Mouse (Mus musculus): ENCODE data around the gene Fstl4. TPM values are rescaled to one million over a fixed set of nuclear protein-coding genes. Genes with fewer than 3 reads are reported as not detected.

Gene Fstl4
- polyA plus RNA-seq, 1 experiment from 2014 or later: 15.9 TPM

DNA sequence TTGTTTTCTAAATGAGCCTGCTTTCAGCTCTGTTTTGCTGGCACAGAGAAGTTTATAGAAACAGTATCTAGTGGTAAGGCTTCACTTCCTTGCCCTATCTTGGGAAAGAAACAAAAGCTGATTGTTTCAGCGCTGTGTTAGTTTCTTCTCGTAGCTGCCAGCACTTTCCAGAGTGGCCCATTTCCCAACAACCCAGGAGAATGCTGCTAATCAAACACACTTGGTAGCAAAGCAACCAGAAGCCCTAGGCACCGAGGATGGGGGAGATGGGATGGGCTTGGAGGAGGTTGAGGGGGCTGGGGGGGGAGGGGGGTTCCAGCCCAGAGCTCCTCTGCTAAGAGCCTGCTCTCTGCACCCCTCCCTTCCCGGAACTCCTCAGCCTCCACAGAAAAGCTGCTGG, 233.0 kb downstream of the Fstl4 start:
- Histone ChIP-seq H3K9ac (replicated peaks) (no peak overlapping the region), H3K4me2 (no peak overlapping the region), H3K27ac (replicated peaks) (no peak overlapping the region), H3K27me3 (replicated peaks) (no peaks in the 10 kb centered on the region), H3K9me3 (replicated peaks) (no peaks in the 10 kb centered on the region), H3K4me1 (peaks cover 13% of the 10 kb centered on the region), H3K36me3 (no peaks in the 10 kb centered on the region), H3K4me3 (replicated peaks) (no peak overlapping the region)
- 37% methylated on average over 4 of the region's 4 CpGs for WGBS
- no peak for ATAC-seq (ENCODE audit: low FRiP score)

DNA sequence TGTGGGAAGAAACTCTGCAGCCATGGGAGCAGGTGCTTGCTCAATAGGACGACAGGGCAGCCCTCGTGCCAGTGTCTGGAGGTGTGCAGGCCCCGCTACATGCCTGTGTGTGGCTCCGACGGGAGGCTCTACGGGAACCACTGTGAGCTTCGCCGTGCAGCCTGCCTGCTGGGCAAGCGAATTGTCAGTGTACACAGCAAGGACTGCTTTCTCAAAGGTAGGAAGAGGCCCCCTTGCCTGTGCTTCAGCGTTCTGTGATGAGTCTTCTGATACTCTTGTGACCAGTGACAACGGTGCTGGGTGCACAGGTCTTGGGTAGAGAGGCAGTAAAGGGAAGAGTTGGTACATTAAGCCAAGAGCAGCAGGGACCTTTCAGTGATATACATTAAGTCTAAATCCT, 235.8 kb downstream of the Fstl4 start:
- Histone ChIP-seq H3K36me3 (no peaks in the 10 kb centered on the region), H3K4me1 (peaks cover 13% of the 10 kb centered on the region), H3K27ac (replicated peaks) (no peak overlapping the region), H3K4me2 (no peak overlapping the region), H3K27me3 (replicated peaks) (no peaks in the 10 kb centered on the region), H3K4me3 (replicated peaks) (no peak overlapping the region), H3K9ac (replicated peaks) (no peak overlapping the region), H3K9me3 (replicated peaks) (no peaks in the 10 kb centered on the region)
- 84% methylated on average over 11 of the region's 11 CpGs for WGBS
- ATAC-seq (ENCODE audit: low FRiP score): no peak

DNA sequence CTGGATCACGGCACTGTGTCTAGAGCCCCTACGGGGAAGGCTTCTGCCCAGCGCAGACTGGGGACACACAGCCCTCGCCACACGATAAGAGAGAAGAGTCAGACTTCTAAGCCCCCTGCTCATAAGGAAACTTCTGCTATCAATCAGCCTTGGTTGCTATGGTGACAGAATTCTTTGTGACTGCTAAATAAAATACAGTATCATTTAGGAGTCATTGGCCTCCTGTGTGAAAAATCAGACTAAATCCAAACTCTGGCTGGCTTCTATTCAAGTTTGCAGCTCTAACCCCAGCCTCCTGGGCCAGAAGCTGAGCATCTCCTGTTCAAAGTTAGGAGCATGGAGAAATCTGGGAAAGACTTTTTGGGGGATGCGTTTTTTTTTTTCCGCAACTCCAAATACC, 238.9 kb downstream of the Fstl4 start:
- Histone ChIP-seq H3K27ac (replicated peaks) (no peak overlapping the region), H3K4me2 (no peak overlapping the region), H3K4me3 (replicated peaks) (no peak overlapping the region), H3K27me3 (replicated peaks) (no peaks in the 10 kb centered on the region), H3K4me1 (no peaks in the 10 kb centered on the region), H3K36me3 (no peaks in the 10 kb centered on the region), H3K9ac (replicated peaks) (no peak overlapping the region), H3K9me3 (replicated peaks) (no peaks in the 10 kb centered on the region)
- WGBS: 80% methylated on average over 7 of the region's 7 CpGs
- no peak for ATAC-seq (ENCODE audit: low FRiP score)

DNA sequence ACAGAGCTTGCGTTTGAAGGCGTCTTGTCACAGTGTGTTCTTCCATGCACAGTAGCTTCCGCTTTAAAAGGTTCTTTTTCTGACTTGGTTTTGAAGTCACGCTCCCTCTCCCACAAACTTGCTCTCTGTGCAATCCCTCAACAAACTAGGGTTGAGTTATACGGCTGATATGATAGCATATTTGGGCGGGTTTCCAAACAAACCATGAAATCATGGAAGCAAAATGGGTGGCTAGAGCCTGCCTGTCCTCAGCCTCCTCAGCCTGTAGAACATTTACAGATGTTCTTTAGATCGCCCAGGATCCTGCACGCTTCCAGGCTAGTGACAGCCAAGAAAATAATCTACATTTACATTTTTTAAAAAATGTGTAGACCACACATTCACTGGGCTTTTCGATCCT, 239.4 kb downstream of the Fstl4 start:
- no peak overlapping the region for H3K4me3 ChIP-seq (replicated peaks)
- H3K9me3 ChIP-seq (replicated peaks): no peaks in the 10 kb centered on the region
- no peak overlapping the region for H3K4me2 ChIP-seq
- H3K9ac ChIP-seq (replicated peaks): no peak overlapping the region
- H3K27ac ChIP-seq (replicated peaks): no peak overlapping the region
- H3K4me1 ChIP-seq: no peaks in the 10 kb centered on the region
- no peak for ATAC-seq (ENCODE audit: low FRiP score)
- WGBS: 93% methylated on average over 9 of the region's 9 CpGs
- no peaks in the 10 kb centered on the region for H3K27me3 ChIP-seq (replicated peaks)
- no peaks in the 10 kb centered on the region for H3K36me3 ChIP-seq

DNA sequence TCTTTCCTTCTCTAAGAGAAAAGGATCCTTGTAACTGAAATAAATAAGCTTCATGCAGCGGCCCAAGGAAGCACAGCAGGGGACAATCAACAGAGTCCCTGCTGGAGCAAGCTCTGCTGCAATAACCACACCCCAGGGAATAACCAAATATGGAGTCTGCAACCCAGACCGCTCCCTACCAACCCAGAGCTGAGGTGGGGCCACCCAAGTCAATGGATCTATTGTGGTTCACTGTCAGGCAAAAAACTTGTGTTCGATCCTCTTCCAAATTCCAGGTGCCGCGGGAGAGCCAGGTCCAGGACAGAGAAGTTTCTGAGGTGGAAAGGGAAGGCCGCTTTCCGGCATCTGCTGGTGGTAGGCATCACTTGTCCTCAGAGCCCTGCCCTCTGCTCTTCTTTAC, 245.2 kb downstream of the Fstl4 start:
- H3K9ac ChIP-seq (replicated peaks): no peak overlapping the region
- WGBS: 84% methylated on average over 7 of the region's 7 CpGs
- no peak overlapping the region for H3K4me3 ChIP-seq (replicated peaks)
- no peaks in the 10 kb centered on the region for H3K9me3 ChIP-seq (replicated peaks)
- ATAC-seq (ENCODE audit: low FRiP score): no peak
- no peaks in the 10 kb centered on the region for H3K36me3 ChIP-seq
- H3K27ac ChIP-seq (replicated peaks): no peak overlapping the region
- no peaks in the 10 kb centered on the region for H3K4me1 ChIP-seq
- H3K27me3 ChIP-seq (replicated peaks): 0 out of 2 replicates have a peak, but pooled peaks cover 3% of the 10 kb centered on the region
- no peak overlapping the region for H3K4me2 ChIP-seq

DNA sequence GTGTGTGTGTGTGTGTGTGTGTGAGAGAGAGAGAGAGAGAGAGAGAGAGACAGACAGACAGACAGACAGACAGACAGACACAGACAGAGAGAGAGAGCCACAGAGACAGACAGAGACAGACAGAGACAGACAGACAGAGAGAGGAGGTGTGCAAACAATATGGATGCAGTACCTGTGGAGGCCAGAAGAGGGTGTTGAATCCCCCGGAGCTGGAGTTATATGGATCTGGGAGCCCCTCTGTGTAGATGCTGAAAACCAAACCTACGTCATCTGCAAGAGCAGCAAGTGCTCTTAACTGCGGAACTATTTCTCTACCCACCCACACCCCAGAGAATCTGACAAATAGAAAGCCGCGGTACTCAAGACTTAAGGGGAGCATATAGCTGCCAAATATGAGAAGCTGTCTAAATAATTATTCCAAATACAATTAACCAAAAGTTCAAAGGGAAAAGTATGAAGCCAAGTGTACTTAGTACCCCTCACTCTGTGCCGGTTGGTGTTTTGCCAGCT, 247.6 kb downstream of the Fstl4 start:
- no peak for ATAC-seq (ENCODE audit: low FRiP score)
- 82% methylated on average over 6 of the region's 6 CpGs for WGBS
- no peaks in the 10 kb centered on the region for H3K36me3 ChIP-seq

DNA sequence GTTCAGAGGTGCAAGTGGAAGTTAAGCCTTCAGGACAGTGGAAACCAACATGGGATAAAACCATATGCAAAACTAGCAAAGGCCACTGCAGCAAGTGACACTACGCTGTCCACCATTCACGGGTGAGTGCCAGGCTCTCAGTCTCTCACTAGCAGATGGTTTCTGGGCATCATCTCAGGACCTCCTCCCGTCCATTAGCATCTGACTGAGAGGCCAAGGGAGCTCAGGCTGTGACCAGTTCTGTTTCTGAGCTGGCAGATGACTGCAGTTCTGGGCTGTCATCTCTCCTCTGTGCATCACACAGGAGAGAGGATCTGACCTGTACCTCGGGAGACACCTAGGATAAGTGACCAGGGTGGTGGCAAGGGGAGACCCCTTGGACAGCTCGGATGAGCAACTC, 249.5 kb downstream of the Fstl4 start:
- no peak for ATAC-seq (ENCODE audit: low FRiP score)
- Histone ChIP-seq H3K27ac (replicated peaks) (no peak overlapping the region), H3K9ac (replicated peaks) (no peak overlapping the region), H3K36me3 (no peaks in the 10 kb centered on the region), H3K4me3 (replicated peaks) (no peak overlapping the region), H3K9me3 (replicated peaks) (no peaks in the 10 kb centered on the region), H3K4me1 (no peaks in the 10 kb centered on the region), H3K4me2 (no peak overlapping the region), H3K27me3 (replicated peaks) (peaks cover 3% of the 10 kb centered on the region; the same call in 1 of the 2 replicates)
- 75% methylated on average over 5 of the region's 5 CpGs for WGBS

More for the DNA sequence above, 247.6 kb downstream of the Fstl4 start:
- no peaks in the 10 kb centered on the region for H3K4me1 ChIP-seq
- H3K9ac ChIP-seq (replicated peaks): no peak overlapping the region
- H3K27me3 ChIP-seq (replicated peaks): 0 out of 2 replicates have a peak, but pooled peaks cover 3% of the 10 kb centered on the region
- no peak overlapping the region for H3K4me2 ChIP-seq
- H3K4me3 ChIP-seq (replicated peaks): no peak overlapping the region
- no peaks in the 10 kb centered on the region for H3K9me3 ChIP-seq (replicated peaks)
- H3K27ac ChIP-seq (replicated peaks): no peak overlapping the region

DNA sequence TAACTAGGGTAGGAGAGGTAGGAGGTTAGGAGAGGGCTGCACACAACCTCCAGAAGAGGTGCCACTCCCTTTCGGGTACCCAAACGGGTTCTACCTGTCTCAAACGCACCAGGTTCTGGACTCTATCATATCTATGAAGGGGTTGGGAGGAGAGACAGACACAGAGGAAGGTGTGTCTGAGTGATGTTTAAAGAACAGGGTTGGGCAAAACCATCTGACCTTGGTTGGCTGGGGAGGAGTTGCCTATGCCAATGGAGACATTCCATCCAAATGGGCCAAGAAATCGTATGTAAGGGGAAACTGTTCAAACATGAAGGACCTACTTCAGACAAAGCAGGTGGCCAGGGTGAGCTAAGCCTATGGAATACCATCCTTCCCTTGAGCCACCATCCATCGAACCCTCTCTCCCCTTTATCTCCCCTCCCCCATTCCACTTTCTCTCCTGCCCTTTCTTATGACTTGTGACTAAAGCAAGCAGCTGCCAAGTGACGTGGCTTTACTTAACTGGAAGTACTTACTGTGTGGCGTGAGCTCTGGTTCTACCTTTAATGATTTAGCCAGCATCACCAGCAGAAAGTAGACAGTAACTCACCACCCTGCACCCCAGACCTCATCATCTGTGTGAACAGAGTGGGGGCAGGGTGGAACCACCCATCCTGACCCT, 252.1 kb downstream of the Fstl4 start:
- Histone ChIP-seq H3K27me3 (replicated peaks) (no peaks in the 10 kb centered on the region; the same call in 1 of the 2 replicates), H3K9ac (replicated peaks) (no peak overlapping the region), H3K4me3 (replicated peaks) (no peak overlapping the region), H3K4me1 (no peaks in the 10 kb centered on the region), H3K9me3 (replicated peaks) (no peaks in the 10 kb centered on the region), H3K36me3 (no peaks in the 10 kb centered on the region), H3K27ac (replicated peaks) (no peak overlapping the region), H3K4me2 (no peak overlapping the region)
- ATAC-seq (ENCODE audit: low FRiP score): no peak
- 90% methylated on average over 7 of the region's 7 CpGs for WGBS

DNA sequence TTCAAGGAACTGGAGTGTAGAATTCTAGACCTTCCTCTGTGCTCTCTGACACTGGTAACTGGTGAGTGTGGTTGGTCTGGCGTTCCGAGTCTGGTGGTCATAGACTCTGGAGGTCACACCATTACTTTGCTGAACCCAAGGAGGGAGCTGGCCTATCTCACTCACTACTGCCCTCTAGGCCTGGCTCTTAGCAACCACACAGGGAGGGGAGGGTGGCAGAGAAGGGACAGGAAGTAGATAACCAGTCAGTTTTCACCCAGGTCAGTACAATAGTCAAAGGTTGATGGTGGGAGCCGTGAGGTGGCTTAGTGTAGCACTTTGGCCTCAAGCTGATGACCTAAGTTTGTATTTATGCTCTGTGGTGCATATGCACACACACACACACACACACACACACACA, 255.1 kb downstream of the Fstl4 start:
- Histone ChIP-seq H3K36me3 (no peaks in the 10 kb centered on the region), H3K27me3 (replicated peaks) (no peaks in the 10 kb centered on the region; the same call in 1 of the 2 replicates), H3K4me3 (replicated peaks) (no peak overlapping the region), H3K9ac (replicated peaks) (no peak overlapping the region), H3K4me2 (no peak overlapping the region), H3K4me1 (no peaks in the 10 kb centered on the region), H3K27ac (replicated peaks) (no peak overlapping the region), H3K9me3 (replicated peaks) (no peaks in the 10 kb centered on the region)
- ATAC-seq (ENCODE audit: low FRiP score): no peak
- WGBS: 94% methylated on average over 3 of the region's 3 CpGs

DNA sequence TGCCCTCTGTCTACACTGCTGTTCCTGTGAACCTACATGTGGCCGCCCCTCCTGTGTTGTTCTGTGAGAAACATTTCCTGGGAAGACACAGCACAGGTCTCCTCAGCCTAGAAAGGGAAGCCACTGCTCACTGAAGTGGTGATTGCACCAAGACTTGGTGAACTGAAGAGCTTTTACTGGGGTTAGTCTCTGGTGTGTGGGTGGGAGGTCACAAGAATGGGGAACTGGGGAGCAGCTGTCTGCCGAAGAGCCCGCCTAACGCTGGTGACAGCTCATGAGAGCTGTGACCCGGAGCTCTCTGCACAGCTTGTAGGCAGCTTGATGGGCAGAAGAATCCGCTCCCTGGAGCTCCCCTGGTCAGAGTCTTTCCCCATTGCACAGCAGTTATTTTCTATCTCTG, 260.0 kb downstream of the Fstl4 start:
- Histone ChIP-seq H3K27ac (replicated peaks) (no peak overlapping the region), H3K9me3 (replicated peaks) (no peaks in the 10 kb centered on the region), H3K27me3 (replicated peaks) (0 out of 2 replicates have a peak, but pooled peaks cover 3% of the 10 kb centered on the region), H3K4me2 (no peak overlapping the region), H3K36me3 (no peaks in the 10 kb centered on the region), H3K9ac (replicated peaks) (no peak overlapping the region), H3K4me3 (replicated peaks) (no peak overlapping the region), H3K4me1 (no peaks in the 10 kb centered on the region)
- no peak for ATAC-seq (ENCODE audit: low FRiP score)
- 81% methylated on average over 6 of the region's 6 CpGs for WGBS

DNA sequence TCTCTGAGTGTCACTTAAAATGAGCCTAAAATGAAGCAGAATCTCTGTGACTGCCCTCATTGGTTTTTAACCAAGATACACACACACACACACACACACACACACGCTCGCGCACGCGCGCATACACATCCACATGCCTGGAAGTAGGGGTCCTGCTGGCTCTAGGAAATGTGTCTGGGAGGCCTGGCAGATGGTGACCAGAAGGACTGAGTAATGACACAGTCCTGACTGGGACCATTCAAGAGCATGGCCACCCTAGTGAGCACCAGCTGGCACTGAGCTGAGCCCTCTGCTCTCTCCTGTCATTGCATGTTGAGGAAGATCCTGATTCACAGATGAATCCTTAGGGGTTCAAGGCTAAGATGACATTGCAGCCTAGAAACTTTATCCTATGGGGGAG, 261.3 kb downstream of the Fstl4 start:
- no peak overlapping the region for H3K27ac ChIP-seq (replicated peaks)
- H3K4me3 ChIP-seq (replicated peaks): no peak overlapping the region
- WGBS: 95% methylated on average over 6 of the region's 6 CpGs
- no peaks in the 10 kb centered on the region for H3K4me1 ChIP-seq
- 0 out of 2 replicates have a peak, but pooled peaks cover 3% of the 10 kb centered on the region for H3K27me3 ChIP-seq (replicated peaks)
- no peak overlapping the region for H3K9ac ChIP-seq (replicated peaks)
- no peaks in the 10 kb centered on the region for H3K9me3 ChIP-seq (replicated peaks)
- H3K36me3 ChIP-seq: no peaks in the 10 kb centered on the region
- ATAC-seq (ENCODE audit: low FRiP score): no peak
- H3K4me2 ChIP-seq: no peak overlapping the region

DNA sequence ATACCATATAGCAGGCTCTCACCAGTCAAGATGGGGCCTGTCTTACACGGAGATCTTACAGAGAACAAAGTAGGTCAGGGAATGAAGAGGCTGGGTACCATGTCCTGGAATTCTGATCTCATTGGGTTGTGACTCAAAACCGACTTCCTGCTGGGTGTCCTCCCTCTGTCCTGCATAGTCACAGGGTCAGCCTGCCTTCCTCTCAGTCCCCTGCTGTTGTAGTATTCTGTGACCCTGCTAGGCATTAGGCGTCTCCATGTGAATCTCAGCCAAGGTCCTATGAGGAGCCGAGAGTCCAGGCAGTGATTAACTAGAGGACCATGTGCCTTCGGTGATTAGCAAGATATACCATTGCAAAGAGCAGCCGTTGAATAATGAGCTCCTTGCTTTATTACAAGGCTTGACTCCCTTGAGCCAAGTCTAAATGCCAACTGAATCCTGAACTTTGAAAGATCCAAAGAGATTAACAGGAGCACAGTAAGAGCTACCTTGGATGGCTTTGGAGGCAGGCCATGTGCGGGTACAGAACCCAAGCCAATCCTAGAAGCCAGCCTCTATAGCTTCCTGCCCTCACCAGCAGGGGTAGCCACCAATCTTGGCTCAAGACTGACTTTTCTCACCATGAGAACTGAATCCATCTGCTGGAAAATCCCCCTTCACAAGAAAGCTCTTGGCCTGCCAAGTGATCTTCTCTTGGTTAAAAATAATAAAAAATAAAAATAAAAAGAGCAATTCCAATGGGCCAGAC, 264.2 kb downstream of the Fstl4 start:
- WGBS: 74% methylated on average over 7 of the region's 7 CpGs

More for the DNA sequence above, 264.2 kb downstream of the Fstl4 start:
- Histone ChIP-seq H3K27me3 (replicated peaks) (0 out of 2 replicates have a peak, but pooled peaks cover 11% of the 10 kb centered on the region), H3K27ac (replicated peaks) (no peak overlapping the region), H3K9me3 (replicated peaks) (no peaks in the 10 kb centered on the region), H3K4me3 (replicated peaks) (no peak overlapping the region), H3K4me1 (0 out of 2 replicates have a peak, but pooled peaks cover 3% of the 10 kb centered on the region), H3K4me2 (no peak overlapping the region), H3K9ac (replicated peaks) (no peak overlapping the region), H3K36me3 (no peaks in the 10 kb centered on the region)
- ATAC-seq (ENCODE audit: low FRiP score): no peak
